Mouse (Mus musculus): ENCODE data around the gene Abhd18.
"Not testable (repeated sequence)": the region's sequence is repeated elsewhere in the genome, so short reads cannot be mapped to it uniquely, and the experiment has no call there.

Abhd18 gene

GRCm38 (mm10) chr3:40846957-40847017, at the start of gene Abhd18:
Abhd18 (plus strand) TSS chr3:40846970.
- not testable (repeated sequence) for DNase-seq

- DNase-seq, result no peak
Measured at GRCm38 (mm10) chr3:40798054-40798453, 48.7 kb upstream of the Abhd18 start.

GRCm38 (mm10) chr3:40798500-40798899, 48.3 kb upstream of the Abhd18 start:
- peak; percentile 67 to 70 for DNase-seq

GRCm38 (mm10) chr3:40799530-40800372, 47.0 kb upstream of the Abhd18 start, which contains the start of gene Plk4:
Plk4 (plus strand) TSS chr3:40800019.
- peak; percentile 94 for DNase-seq

GRCm38 (mm10) chr3:40800373-40800823, 46.4 kb upstream of the Abhd18 start:
- DNase-seq, result peak in 1 of 2 experiments; percentile 64

- DNase-seq, result no peak
Measured at GRCm38 (mm10) chr3:40806871-40807270, 39.9 kb upstream of the Abhd18 start.

- no peak for DNase-seq
Measured at GRCm38 (mm10) chr3:40808686-40809085, 38.1 kb upstream of the Abhd18 start.

- DNase-seq, result no peak
Measured at GRCm38 (mm10) chr3:40809894-40810293, 36.9 kb upstream of the Abhd18 start.

- no peak for DNase-seq
Measured at GRCm38 (mm10) chr3:40813275-40813674, 33.5 kb upstream of the Abhd18 start.

- DNase-seq, result not testable (repeated sequence)
Measured at GRCm38 (mm10) chr3:40845521-40845920, 1.2 kb upstream of the Abhd18 start.

- DNase-seq, result peak; percentile 92 to 93
Measured at GRCm38 (mm10) chr3:40846473-40846956, 255 bp upstream of the Abhd18 start, which contains the start of gene Mfsd8. Mfsd8 (minus strand) TSS chr3:40846886.

- peak; percentile 48 to 56 for DNase-seq
Measured at GRCm38 (mm10) chr3:40847018-40847417, 248 bp downstream of the Abhd18 start.

GRCm38 (mm10) chr3:40847936-40848335, 1.2 kb downstream of the Abhd18 start:
- DNase-seq, result not testable (repeated sequence)

- not testable (repeated sequence) for DNase-seq
Measured at GRCm38 (mm10) chr3:40853123-40853738, 6.5 kb downstream of the Abhd18 start.

- peak; percentile 97 for DNase-seq
Measured at GRCm38 (mm10) chr3:40893816-40894258, 47.1 kb downstream of the Abhd18 start.

GRCm38 (mm10) chr3:40894336-40894735, 47.6 kb downstream of the Abhd18 start:
- DNase-seq, result peak in 1 of 2 experiments; percentile 34

- DNase-seq, result not testable (repeated sequence)
Measured at GRCm38 (mm10) chr3:40902443-40902842, 55.7 kb downstream of the Abhd18 start, which contains the start of gene 1700034I23Rik. 1700034I23Rik (minus strand) TSS chr3:40902543.

GRCm38 (mm10) chr3:40938189-40938588, 91.4 kb downstream of the Abhd18 start:
- DNase-seq, result no peak

GRCm38 (mm10) chr3:40938592-40938991, 91.8 kb downstream of the Abhd18 start:
- no peak for DNase-seq

- no peak for DNase-seq
Measured at GRCm38 (mm10) chr3:40939019-40939418, 92.2 kb downstream of the Abhd18 start.

- peak; percentile 100 for DNase-seq
Measured at GRCm38 (mm10) chr3:40949170-40949902, 102.6 kb downstream of the Abhd18 start, which contains the start of gene Larp1b. Larp1b (plus strand) TSS chr3:40949828.

- peak in 1 of 2 experiments; percentile 68 for DNase-seq
Measured at GRCm38 (mm10) chr3:40949903-40950600, 103.3 kb downstream of the Abhd18 start.
